Mouse (Mus musculus) fat pad, adult 2 months (tissue): ENCODE results near the gene Cdc42bpb.

Source experiments
- DNase-seq: peaks from one replicate; pipeline ENCODE4 v3.0.0-alpha.2; 2011; ENCODE audit warnings: low read depth, low spot score; ENCODE audit errors: extremely low read depth

Cdc42bpb gene

DNA sequence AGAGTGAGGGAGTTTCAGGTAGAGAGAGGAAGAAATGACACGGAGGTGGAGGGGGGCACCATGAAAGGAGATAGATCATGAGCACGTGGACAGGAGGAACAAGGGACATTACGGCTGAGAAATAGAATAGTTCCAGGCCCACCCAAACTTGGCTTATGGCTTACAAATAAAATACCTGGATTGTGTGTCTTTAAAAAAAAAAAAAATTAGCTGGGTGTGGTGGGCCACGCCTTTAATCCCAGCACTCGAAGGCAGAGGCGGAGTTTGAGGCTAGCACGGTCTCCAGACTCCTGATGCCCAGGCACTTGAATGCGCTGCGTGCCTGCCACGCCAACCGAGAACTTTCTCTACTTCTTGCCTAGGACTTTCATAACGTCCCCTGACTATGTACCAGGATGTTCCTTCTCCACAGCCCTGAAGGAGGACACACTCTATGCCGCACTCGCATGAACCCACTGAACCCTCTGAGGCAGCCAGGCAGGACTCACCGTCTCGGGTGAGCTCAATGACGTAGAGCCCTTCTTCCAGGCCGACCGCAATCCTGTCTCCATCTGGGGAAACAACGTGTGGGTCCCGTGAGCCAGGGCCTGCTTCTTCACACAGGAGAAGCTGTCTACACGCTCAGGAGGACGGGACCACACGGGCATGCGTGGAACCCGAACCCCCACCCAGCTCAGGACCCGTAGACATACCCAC lies 76.0 kb downstream of the Cdc42bpb start:
- no peak for DNase-seq

DNA sequence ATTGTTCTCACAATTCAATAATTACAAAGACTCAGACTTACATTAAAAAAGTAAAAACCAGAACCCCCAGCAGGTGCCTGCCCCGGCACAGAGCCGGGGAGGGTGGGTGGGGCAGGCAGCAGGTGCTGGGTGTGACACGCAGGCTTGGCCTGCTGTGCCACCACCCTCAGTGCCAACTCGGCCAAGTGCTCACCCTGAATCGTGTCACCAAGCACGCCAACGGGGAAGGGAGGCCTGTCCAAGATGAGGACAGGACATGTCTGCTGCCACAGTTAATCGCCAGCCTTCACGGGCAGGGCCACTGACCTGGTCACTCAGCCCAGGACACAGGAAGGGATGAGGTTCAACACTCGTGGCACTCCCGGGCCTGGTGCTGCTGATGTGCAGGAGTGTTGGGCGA lies 84.5 kb downstream of the Cdc42bpb start:
- DNase-seq, result no peak

DNA sequence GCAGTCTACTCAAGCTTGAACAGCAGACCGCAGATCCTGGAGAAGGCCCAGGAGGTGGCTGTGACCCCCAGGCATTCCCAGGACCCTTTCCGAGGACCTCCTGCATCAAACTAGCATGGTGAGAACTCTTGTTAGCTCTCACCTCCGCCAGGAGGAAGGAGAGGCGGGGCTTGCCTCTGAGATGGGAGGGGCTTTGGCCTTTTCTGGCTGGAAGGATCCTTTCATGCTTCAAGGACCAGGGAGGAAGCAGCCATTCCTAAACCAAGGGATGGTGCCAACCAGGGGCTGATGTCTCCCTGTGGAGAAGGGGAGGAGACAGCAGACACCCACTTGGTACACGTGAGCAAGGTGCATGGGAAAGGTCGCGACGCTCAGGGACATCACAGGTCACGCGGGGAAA lies 93.0 kb downstream of the Cdc42bpb start:
- DNase-seq, result no peak

DNA sequence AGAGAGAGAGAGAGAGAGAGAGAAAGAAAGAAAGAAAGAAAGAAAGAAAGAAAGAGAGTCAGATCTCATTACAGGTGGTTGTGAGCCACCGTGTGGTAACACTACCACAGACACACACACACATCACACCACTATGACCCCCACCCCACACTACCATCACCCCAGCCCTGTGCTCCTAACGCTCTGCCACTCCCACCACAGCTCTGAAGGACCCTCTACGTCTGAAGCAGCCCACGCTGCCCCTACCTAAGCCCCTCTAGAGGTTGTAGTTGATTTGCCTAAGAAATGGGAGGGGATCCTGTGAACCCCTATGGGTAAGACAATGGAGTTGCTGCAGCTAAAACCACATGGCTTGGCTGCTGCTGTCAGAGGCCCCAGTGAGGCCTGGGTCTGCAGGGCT lies 93.9 kb downstream of the Cdc42bpb start:
- no peak for DNase-seq

DNA sequence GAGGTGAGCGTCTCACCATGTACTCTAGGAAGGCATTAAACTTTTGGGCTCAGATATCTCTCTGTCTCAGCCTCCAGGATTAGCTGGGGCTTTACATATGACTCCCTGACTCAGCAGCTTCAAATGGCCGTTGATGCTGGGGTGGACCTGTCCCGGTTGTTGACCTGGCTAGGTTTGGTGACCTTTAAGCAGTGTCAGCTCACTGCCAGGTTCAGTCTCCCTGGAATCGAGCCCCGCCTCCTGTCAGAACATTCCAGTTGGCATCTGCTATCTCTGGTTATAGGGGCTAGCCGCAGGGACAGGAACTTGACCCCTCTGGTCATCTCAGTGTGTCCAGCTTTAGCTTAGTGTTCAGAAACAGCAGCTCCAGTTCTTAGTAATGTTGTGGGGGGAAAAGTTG lies 101.1 kb downstream of the Cdc42bpb start:
- DNase-seq, result no peak

DNA sequence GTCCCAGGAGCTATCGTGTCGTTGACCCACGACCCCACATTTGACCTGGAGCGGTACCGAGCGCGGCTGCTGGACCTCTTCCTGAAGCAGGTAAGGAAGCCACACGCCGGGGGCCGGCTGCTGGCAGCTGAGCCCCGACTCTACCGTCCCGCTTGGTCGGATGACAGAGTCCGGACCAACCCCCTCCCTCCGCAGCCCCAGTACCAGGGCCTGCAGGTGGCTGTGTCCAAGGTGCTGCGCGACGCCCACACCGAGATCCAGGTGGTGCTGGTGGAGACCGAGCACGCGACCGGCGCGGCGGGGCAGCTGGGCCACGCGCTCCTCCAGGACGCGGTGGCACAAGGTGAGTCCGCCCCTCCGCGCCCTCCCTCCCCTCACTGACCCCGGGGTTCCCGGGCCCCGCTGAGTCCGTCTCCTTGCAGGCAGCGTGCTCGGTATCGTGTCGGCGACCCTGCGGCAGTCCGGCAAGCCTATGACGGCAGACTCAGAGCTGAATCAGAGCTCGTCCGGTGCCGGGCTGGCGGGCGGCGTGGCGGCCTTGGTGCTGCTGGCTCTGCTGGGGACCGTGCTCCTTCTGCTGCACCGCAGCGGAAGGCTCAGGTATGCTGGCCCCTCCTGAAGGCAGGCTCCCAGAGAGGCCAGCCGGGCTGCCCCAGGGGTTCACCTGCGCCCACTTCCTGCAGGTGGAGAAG lies 102.2 kb downstream of the Cdc42bpb start:
- DNase-seq, result no peak

DNA sequence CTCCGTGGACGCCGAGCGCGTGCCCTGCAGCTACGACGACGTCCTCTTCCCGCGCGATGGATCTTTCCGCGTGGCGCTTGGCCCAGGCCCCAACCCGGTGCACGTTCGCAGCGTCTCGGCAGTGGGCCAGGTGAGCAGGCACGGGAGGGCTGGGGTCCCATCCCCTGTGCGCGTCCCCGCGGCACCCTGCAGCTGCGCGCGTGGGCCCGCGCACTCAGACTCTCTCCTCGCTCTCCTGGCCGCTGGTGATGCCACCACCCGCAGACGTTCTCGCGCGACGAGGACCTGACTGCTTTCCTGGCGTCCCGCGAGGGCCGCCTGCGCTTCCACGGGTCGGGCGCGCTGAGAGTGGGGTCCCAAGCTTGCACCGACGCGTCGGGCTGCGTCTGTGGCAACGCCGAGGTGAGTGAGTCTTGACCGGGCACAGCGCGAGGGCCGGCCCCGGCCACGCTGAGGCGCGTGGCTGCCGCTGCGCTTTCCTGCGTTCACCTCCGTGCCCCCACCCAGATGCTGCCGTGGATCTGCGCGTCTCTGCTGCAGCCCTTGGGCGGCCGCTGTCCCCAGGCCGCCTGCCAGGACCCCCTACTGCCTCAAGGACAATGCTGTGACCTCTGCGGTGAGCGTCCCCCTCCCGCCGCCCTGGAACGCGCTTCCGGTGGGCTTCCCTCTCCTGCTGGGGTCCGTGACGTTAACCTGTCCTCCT lies 102.9 kb downstream of the Cdc42bpb start:
- DNase-seq, result no peak

DNA sequence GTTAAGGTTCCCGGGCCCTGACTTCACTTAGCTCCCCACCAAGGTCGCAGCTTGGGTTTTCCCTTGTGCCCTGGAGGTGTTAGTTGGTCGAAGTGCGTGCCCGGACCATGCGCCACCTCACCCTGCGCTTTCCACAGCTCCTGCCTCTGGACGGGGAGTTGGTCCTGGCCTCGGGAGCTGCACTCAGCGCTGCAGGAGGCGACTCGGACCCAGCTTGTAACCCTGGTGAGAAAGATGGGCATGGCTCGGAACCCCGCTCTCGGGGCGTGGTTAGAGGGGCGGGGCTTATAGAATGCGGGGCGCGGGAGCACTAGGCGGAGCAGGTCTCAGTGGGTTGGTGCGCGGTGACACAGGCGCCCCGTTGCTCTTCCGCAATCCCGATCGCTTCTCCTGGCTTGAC lies 103.5 kb downstream of the Cdc42bpb start:
- DNase-seq, result no peak

DNA sequence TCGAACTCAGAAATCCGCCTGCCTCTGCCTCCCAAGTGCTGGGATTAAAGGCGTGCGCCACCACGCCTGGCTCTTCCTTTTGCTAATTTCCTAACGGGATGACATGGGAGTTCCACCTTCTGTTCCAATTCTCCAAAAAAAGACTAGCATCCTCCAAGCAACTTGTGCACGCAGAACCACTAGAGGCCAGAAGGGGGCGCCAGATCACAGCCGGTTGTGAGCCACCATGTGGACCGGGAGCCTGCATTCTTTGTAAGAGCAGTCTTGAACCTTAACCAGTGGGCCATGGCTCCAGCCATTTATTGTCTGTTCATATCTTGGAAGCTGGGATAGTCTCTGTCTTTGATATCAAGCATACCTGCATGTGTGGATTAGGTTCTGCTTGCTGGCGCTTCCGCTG lies 105.1 kb downstream of the Cdc42bpb start:
- no peak for DNase-seq

DNA sequence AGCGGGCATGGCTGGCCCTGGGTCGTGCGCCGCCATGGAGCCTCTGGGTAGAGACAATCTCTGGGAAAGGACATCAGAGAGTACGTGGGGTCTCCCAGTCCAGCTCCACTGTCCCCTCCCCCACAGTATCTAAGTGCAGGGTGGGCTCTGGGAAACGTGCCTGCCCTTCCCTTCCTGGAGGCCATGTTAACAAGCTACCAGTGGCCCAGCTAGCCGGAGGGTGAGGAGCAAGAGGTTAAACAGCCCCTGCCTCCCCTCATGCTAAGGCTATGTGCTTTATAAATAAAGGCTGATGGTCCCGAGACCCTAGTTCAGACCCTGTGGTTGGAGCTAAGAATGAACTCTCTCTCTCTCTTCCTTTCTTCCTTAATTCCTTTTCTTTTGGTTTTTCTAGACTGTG lies 105.6 kb downstream of the Cdc42bpb start:
- DNase-seq, result no peak

DNA sequence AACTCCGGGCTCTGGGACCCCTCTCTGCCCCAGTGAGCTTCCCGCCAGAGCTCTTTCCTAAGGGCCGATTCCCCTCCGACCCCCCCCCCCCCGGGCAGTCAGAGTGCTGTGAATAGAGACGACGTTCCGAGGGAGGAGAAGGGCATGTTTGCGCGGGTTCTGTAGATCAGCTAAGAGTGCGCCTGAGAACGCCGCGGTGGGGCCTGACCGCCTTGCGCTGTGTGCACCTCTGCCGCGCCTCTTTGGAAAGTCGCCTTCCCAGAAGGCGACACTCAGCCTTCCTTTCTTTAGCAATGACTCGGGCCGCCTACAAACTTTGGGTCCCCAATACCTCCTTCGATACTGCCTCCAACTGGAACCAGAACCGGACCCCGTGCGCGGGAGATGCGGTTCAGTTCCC lies 106.1 kb downstream of the Cdc42bpb start:
- no peak for DNase-seq

DNA sequence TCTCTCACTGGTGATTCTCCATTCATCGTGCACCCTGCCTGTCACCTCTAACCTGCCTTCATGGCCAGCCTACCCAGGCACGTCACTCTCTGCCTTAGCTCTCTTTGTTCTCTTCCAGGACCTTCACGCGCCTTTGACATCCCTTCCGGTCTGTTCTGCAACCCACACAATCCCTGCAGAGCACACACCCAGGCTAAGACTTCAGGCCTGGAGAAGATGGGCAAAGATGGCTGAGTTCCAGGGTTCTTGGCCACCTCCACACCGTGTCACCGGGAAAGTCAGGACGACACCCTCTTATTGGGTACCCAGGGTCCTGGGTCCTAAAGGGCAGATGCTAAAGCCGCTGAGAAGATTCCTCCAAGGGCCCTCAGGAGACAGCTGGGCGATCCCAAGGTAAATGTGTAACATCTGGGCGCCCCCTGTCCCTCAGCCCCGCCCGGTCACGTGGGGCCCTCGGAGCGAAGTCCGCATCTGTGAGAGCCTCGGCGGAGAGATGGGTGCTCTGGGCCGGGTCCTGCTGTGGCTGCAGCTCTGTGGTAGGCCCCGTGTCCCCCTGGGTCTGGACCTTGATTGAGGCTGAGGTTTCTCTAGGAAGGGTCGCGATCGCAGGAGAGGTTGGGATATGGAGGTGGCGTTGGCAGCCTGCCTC lies 106.8 kb downstream of the Cdc42bpb start, which contains the start of gene Amn:
Gene Amn, plus strand, starts transcription at position 467 of the 649 bp plus-strand sequence.
- DNase-seq, result no peak

DNA sequence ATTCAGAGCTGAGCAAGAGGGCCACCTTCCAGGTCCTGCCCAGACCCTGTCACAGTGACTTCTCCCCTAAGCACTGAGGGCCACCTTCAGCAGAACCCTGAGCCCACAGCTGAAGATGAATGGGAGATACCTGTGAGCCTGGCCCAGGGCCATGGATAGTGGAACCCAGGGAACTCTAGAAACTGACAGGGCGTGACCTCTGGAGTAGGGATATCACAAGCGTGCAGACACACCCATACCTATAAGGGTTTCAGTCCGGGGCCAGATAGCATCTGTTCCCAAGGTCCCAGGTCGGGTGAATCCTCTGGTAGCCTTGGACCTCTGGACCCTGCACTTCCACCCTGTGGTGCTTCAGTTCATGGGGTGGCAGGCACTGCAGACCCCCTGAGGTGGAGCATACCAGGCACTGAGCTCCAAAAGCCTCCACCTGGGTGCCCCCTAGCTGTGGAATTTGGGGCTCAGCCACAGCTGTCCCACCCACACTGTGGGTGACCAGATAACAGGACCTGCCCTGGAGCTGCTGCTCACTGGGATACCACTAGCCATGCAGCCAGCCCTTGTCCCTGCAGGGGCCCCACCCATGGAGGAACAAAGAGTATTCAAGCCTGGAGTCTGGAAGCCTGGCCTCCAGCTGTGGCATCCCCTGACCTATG lies 109.7 kb downstream of the Cdc42bpb start:
- no peak for DNase-seq

DNA sequence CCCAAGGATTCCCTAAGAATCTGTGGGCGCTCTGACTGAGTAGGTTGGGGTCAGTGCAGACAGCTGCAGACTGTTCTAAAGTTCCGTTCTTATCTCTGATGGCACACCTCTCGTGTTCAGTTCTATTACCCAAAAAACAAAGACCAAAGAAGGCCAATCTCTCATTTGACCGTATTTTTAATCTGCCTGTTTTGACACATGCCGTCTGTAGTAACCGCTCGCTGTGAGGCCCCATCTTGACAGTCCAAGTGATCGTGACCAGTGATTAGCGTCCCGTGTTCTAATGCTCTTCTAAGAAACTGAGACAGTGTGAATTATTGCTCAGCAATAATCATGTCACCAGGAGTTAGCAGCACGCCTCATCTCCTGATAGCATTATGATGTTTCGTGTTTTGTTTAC lies 110.9 kb downstream of the Cdc42bpb start:
- DNase-seq, result no peak

DNA sequence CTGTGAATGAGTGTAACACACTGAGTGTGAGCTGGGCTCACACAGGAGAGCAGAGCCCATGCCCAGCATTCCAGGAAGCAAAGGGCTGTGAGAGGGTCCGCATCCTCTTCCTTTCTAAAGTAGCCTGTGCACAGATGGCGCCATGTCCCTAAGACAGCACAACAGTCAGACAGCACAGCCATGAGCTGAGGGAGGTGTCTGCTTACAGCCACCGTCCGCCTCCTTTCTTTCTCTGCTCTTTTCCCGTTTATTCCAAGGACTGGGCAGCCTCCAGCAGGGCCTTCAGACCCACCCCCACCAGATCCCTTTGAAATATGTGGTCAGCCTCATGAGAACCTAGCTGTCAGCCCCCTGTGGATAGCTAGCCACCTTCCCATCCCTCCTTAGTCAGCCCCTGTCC lies 112.3 kb downstream of the Cdc42bpb start:
- DNase-seq, result no peak

DNA sequence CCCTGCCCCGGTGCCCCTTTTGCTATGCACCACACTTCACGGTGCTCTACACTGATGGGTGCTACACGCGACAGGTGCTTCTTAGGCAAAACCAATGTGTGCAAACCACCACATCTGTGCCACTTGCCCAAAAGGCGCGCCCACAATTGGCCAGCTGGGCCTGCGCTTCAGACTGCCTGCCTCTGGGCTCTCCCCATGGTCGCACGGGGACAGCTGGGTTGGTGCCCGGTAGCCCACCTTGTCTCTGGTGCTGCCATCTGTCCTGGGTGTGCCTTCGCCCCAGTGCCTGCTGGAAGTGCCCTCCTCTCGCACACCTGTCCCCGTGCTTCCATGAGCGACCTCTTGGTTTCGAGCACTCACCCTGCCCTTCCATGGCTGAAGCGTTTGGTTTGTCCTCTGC lies 113.9 kb downstream of the Cdc42bpb start:
- no peak for DNase-seq

DNA sequence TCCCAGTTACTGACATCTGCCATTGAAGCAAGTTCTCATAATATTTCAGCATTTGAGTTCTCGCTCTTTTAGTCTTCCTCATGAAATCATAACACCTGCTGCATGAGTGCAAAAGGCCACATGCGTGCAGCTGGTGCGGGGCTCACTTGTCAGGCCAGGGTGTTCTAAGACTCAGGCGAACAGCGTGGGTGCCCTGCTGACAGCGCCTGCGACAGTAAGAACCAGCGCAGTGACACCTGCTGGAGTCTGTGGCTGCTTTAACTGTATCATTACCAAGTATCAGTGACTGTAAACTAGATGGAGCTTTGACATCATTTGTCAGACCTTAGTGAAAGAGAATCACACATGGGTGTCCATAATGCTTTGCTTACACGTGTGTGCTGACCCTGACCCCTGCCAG lies 126.3 kb downstream of the Cdc42bpb start:
- no peak for DNase-seq

DNA sequence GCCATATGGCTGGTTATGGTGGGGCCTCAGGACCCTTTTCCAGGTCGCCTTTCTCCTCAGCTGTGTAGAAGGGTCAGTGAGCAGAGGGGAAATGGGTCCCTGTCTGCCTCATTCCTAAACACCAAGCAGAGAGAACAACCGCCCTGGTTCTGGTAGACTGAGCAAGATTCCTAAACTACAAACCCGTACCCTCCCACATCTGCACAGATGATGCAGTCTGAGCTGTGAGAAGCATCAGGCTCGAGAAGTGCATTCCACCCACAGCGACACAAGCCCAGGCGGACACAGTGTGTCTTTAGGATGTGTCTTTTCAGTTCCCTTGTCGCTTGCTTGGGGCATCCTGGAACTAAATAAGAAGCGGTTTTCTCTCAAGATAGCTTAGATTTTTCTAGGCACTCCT lies 127.4 kb downstream of the Cdc42bpb start:
- no peak for DNase-seq

DNA sequence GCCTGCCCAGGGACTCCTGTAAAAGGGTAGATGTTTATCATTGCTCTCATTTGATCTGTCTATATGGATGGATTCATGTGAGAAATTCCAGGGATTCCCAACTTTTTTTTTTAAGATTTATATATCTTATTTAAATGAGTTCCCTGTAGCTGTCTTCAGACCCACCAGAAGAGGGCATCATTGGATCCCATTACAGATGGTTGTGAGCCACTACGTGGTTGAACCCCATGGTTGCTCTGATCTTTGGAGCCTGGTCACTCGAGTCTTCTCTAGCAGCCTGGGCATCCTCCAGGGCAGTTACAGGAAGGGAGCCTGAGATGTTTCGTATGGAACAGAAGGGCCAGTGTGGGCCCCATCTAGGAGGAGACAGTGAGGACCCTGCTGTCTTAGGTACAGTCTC lies 128.4 kb downstream of the Cdc42bpb start:
- DNase-seq, result no peak

DNA sequence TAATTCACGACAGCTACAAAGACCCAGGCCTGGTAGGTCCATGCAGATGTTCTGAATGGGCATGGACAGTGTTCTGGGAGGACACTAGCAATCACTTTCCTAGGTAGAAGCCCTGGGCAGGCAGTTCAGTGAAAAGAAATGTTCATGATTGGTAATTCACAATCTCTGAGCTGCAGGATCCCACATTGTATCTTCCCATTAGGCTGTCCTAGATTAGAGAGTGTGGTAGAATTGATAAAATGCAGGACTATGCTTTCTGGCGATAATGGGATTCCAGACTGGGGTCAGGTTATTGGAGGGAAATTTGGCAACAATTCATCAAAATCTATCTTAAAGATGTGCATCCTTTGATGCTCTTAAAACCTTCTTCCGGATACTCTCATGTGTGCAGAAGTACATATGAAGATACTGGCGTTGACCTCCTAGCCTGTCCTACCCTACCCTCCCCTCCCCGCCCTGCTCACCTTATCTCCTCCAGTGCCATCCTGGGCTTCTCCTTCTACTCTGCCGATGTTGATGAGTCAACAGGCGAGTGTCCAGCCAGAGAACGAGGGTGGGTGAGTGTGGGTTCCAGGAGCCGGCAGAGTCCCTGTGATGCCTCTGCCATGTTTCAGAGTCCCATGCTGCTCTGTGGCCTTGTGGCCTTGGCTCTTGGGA lies 130.6 kb downstream of the Cdc42bpb start:
- no peak for DNase-seq

DNA sequence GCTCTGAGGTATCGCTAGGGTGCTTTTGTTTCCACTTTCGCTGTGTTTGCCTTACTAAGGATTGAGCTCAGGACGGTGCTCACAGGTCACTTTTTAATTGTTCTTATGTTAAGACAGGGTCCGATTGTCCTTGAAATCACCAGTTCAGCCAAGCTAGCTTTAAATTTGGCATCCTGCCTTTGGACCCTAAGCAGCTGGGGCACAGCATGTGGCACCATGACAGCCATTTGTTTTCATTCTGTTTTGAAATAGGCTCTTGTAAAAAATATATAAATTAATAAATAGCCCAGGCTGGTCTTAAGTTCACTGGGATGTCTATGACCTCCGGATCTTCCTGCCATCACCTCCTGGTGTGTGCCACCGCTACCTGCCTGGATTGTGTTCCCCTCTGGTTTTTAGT lies 132.4 kb downstream of the Cdc42bpb start:
- no peak for DNase-seq
